Mouse (Mus musculus) heart, embryonic 11.5 days (tissue): ENCODE data around the gene Akap11. TPM values are rescaled to one million over a fixed set of nuclear protein-coding genes. Genes with fewer than 3 reads are reported as not detected.

Experiments
- ATAC-seq: fragments of 200-750 bp; cut with Nextera tagmentation; replicated peaks from 2 replicates; pipeline ENCODE4 v1.8.0; 2017; ENCODE audit warnings: moderate library complexity; ENCODE audit not compliant: insufficient number of reproducible peaks, low FRiP score, low TSS enrichment
- H3K27ac ChIP-seq: fragments of 300-500 bp; sonication (generic); 2 replicates; pipeline ENCODE4 v1.5.1; 2014; ENCODE audit warnings: mild to moderate bottlenecking, low read depth, low read length
- H3K27me3 ChIP-seq: fragments of 300-500 bp; sonication (generic); 2 replicates; pipeline ENCODE4 v1.6.1; 2014; ENCODE audit warnings: mild to moderate bottlenecking, low read length, mixed read lengths; ENCODE audit not compliant: control insufficient read depth, insufficient read depth
- H3K36me3 ChIP-seq: fragments of 300-500 bp; sonication (generic); 2 replicates; pipeline ENCODE4 v1.6.1; 2014; ENCODE audit warnings: mild to moderate bottlenecking, low read length, moderate library complexity, mixed read lengths; ENCODE audit not compliant: control insufficient read depth, insufficient read depth
- H3K4me1 ChIP-seq: fragments of 300-500 bp; sonication (generic); 2 replicates; pipeline ENCODE4 v1.6.1; 2014; ENCODE audit warnings: low read length; ENCODE audit not compliant: control insufficient read depth, insufficient read depth
- H3K4me2 ChIP-seq: fragments of 300-500 bp; sonication (generic); 2 replicates; pipeline ENCODE4 v1.6.1; 2014; ENCODE audit warnings: mild to moderate bottlenecking, moderate library complexity
- H3K4me3 ChIP-seq: fragments of 300-500 bp; sonication (generic); 2 replicates; pipeline ENCODE4 v1.5.1; 2014; ENCODE audit warnings: low read depth, low read length
- H3K9ac ChIP-seq: fragments of 300-500 bp; sonication (generic); 2 replicates; pipeline ENCODE4 v1.6.1; 2014; ENCODE audit warnings: mild to moderate bottlenecking, low read depth, low read length, moderate library complexity
- H3K9me3 ChIP-seq: fragments of 300-500 bp; sonication (generic); replicated peaks from 2 replicates; pipeline ENCODE4 v1.6.1; 2016; ENCODE audit warnings: low read length; ENCODE audit not compliant: control insufficient read depth
- WGBS: fragments of 180-500 bp; shearing (Covaris S2); extraction: QIAGEN DNeasy Blood & Tissue Kit; methylation state at CpG from one replicate; pipeline ENCODE4 v1.1.7; 2014; ENCODE audit not compliant: insufficient replicate concordance; 5-methylcytosine and 5-hydroxymethylcytosine counted together
- polyA plus RNA-seq: library from polyadenylated mRNA; unstranded; fragments of >200 nt; fragmentation: Nextera tagmentation; extraction: Ambion mirVana; gene quantifications from 2 replicates; pipeline ENCODE4 v1.2.1, GENCODE M21; 2014

Gene Akap11
- polyA plus RNA-seq, 1 experiment from 2014 or later: 12.7 TPM

DNA sequence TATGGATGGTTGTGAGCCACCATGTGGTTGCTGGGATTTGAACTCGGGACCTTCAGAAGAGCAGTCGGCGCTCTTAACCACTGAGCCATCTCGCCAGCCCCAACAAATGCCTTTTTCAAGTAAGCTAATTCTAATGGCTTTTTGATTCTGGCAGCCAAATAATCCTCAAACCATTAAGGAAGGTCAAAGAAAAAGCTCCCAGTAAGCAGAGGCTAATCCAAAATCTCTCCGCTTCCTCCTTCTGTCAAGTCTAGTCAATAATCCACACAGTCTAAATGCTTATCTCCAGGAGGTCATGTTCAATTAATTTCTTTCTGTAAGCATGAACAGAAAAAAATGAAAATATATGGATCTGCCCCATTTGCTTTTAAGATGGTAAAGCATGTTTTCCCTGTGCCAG lies 2.0 kb downstream of the Akap11 start:
- 94% methylated on average over 5 of the region's 5 CpGs for WGBS
- H3K4me1 ChIP-seq: peaks cover 24% of the 10 kb centered on the region

DNA sequence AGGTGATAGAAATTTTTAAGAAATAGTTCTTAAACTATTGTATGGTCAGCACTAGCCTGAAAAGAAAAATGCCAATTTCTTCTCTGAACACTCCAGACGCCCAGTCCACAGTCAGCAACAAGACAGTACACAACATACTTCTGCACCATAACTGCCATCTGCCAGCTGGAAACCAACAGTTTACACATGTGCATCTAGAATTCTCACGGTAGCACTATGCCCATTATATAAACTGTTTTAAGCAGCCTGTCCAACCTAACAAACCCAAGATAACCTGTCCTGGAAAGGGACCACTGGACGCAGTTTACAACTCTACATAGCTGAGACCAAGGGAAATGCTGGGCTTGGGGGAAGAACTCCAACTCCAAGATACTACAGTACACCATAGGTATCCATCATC lies 2.9 kb downstream of the Akap11 start:
- no peaks in the 10 kb centered on the region for H3K36me3 ChIP-seq
- no peak overlapping the region for H3K9ac ChIP-seq
- H3K4me2 ChIP-seq: no peak overlapping the region
- no peak for ATAC-seq
- peaks cover 33% of the 10 kb centered on the region for H3K4me1 ChIP-seq
- no peaks in the 10 kb centered on the region for H3K9me3 ChIP-seq
- H3K27ac ChIP-seq: no peak overlapping the region
- no peaks in the 10 kb centered on the region for H3K27me3 ChIP-seq
- no peak overlapping the region for H3K4me3 ChIP-seq
- WGBS: 88% methylated on average over 3 of the region's 3 CpGs

More for the DNA sequence above, 2.0 kb downstream of the Akap11 start:
- H3K36me3 ChIP-seq: no peaks in the 10 kb centered on the region
- no peak overlapping the region for H3K4me3 ChIP-seq
- no peak overlapping the region for H3K27ac ChIP-seq
- no peaks in the 10 kb centered on the region for H3K9me3 ChIP-seq
- no peak overlapping the region for H3K9ac ChIP-seq
- no peaks in the 10 kb centered on the region for H3K27me3 ChIP-seq
- no peak overlapping the region for H3K4me2 ChIP-seq
- no peak for ATAC-seq

DNA sequence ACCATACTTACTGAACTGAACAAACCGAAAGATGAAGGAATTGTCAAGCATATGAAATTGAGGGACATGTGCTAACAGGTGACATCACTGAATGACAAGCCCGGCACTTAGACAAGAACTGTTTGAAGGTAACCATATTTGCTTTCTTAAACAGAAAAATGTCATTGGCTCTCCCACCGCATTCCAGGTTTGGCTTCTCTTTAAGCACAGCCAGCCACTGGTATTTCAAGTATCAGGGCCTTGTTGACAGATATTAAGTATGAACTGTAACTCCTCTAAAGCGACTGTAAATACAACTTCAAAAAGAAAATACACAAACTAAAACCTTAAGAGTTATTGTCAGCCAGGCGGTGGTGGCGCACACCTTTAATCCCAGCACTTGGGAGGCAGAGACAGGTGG lies 4.3 kb downstream of the Akap11 start:
- no peak overlapping the region for H3K4me2 ChIP-seq
- H3K4me3 ChIP-seq: no peak overlapping the region
- ATAC-seq: no peak
- peaks cover 36% of the 10 kb centered on the region for H3K4me1 ChIP-seq
- 64% methylated on average over 6 of the region's 6 CpGs for WGBS
- no peak overlapping the region for H3K9ac ChIP-seq
- no peaks in the 10 kb centered on the region for H3K36me3 ChIP-seq
- H3K27me3 ChIP-seq: no peaks in the 10 kb centered on the region
- no peaks in the 10 kb centered on the region for H3K9me3 ChIP-seq
- H3K27ac ChIP-seq: peak overlapping the region; percentile 54

DNA sequence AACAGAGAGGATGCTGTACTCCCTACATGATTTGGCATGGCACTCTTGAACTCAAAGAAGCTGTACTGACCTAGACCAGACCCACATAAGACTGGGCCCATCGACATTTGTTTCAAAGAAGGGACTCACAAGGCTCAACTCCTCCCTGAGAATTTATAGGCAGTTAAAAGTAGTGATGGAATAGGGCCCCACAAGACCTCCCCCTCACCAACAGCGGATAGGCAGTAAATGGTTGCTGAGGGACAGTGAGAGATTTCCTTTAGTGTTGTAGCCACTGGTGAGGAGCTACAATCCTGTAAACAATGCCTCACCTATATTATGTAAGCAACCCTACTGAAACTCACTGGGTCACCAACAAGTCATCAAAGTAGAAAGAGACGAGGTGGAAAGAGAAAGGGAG lies 6.4 kb downstream of the Akap11 start:
- no peak for ATAC-seq
- Histone ChIP-seq H3K9me3 (no peaks in the 10 kb centered on the region), H3K4me3 (no peak overlapping the region), H3K27ac (no peak overlapping the region), H3K9ac (no peak overlapping the region), H3K36me3 (no peaks in the 10 kb centered on the region), H3K27me3 (no peaks in the 10 kb centered on the region), H3K4me2 (no peak overlapping the region), H3K4me1 (peaks cover 40% of the 10 kb centered on the region)
- WGBS: 88% methylated on average over 3 of the region's 3 CpGs

DNA sequence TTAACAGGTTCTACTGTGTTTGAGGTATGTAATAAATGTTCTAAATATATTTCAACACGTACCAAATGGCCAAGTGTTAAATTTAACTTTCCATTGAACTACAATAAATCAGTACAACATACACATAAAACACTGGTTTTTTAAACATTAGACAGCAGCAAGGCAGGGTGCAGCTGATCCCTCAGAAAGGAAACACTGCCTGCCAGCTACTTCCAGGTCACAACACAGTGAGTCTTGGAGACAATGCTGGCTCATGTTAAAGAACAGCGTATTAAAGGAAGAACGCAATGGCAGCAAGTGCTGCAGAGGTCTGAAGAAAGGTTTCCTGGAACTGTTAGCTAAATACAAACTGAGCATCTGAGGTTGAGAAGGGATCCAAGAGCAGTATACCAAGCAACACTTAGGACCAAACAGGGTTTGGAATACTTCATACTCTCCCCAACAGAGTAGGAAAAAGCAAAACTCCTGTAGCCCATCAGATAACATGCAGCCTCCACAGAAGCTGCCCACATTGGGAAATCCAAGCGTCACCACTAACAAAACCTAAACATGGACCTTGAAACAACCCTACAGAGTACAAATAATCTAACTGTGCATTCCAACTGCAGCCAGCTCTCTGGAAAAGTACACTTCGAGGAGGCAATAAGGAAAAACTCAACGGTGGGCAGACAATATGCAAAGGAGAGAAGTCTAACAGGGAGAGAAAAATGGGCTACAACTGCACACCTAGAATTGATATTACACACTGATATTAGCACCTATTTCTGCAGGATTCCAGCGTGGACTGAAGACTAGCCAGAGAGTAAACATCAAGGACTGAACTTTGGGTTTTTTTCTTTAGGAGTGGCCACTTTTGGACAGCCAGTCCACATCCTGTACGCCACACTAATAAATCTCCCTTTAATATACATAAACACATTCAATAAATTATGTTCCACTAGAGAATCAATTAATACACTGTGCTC lies 7.9 kb downstream of the Akap11 start:
- no peak for ATAC-seq
- no peaks in the 10 kb centered on the region for H3K36me3 ChIP-seq
- no peaks in the 10 kb centered on the region for H3K27me3 ChIP-seq
- no peak overlapping the region for H3K4me2 ChIP-seq
- 68% methylated on average over 8 of the region's 8 CpGs for WGBS
- no peaks in the 10 kb centered on the region for H3K9me3 ChIP-seq
- no peak overlapping the region for H3K4me3 ChIP-seq
- H3K9ac ChIP-seq: no peak overlapping the region
- H3K27ac ChIP-seq: peak overlapping the region; percentile 42; the same call in 1 of the 2 replicates
- H3K4me1 ChIP-seq: peaks cover 45% of the 10 kb centered on the region

DNA sequence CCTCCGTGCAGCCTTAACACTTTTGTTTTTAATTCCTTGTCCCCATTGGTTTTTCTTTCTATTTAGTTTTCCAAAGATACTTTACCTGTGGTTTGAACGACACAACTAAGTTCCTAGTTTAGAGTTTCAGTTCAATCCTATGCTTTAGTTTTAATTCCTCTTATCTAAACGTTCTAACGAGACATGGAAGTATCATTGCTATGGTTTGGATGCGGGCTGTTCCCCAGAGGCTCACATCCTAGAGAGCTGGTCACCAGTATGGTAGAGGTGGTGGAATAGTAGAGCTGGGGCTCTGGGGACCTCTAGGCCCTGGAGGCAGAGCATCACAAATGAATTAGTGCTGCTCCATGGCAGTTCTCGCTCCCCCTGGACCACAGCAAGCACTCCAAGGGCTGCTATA lies 9.7 kb downstream of the Akap11 start:
- no peak overlapping the region for H3K4me2 ChIP-seq
- H3K27me3 ChIP-seq: no peaks in the 10 kb centered on the region
- no peak overlapping the region for H3K4me3 ChIP-seq
- no peaks in the 10 kb centered on the region for H3K36me3 ChIP-seq
- 75% methylated on average over 6 of the region's 6 CpGs for WGBS
- H3K9me3 ChIP-seq: no peaks in the 10 kb centered on the region
- no peak overlapping the region for H3K27ac ChIP-seq
- no peak for ATAC-seq
- no peak overlapping the region for H3K9ac ChIP-seq
- H3K4me1 ChIP-seq: peaks cover 35% of the 10 kb centered on the region

DNA sequence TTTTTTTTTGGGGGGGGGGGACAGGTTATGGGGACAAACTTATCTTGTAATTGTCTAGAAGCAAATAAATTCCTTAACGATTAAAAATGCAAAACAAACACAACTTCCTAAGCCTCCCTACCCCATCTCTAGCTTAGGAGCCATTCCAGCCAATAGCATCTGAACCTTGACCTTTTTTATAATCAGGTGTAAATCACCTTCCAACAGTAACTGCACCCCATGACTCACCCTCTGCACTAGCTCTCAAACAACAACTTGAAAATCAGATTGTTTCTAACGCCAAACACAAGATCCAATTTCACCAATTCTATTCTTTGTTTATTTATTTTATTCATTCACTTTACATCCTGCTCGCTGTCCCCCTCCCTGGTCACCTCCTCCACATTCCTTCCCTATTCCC lies 10.1 kb downstream of the Akap11 start:
- no peaks in the 10 kb centered on the region for H3K36me3 ChIP-seq
- no peaks in the 10 kb centered on the region for H3K27me3 ChIP-seq
- peaks cover 31% of the 10 kb centered on the region for H3K4me1 ChIP-seq
- no peak for ATAC-seq
- no peak overlapping the region for H3K4me3 ChIP-seq
- no peaks in the 10 kb centered on the region for H3K9me3 ChIP-seq
- H3K4me2 ChIP-seq: no peak overlapping the region
- no peak overlapping the region for H3K27ac ChIP-seq
- H3K9ac ChIP-seq: no peak overlapping the region
- WGBS: 54% methylated on average over 3 of the region's 3 CpGs

DNA sequence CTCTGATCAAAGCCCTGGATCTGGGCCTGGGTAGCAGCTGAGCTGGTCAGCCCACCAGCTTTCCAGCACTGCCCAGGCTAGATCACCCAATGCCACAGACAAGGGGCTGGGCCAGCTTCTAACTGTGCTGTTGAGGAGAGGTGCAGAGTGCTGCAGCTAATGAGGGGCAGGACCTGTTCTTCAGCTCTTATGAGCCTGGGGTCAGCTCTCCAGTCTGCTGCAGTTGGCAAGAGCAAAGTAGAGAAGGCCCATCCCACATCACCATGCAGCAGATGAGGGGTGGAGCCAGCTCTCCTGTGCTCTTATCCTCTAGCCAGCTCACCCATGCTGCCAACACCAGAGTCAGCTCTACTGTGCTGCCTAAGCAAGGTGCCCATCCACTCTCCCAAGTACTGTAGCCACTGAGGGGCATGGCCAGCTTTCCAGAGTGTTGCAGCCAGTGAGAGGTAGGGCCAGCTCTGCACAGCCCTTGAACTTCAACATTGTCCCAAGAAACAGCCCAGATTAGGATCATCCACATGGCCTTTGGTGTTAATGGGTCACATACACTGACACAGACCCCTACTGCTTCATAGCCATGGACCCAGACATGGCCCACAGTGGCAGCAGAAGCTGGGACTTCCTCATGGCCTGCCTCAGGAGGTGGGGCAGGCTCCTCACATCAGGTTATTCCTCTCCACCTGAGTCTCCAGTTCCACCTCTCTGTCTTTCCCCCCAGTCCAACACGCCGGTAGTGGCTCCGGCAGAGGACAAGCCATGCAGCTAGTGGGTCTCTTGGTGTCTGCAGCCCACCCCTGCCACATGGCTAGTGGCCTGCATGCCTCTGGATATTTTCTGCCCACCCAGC lies 10.8 kb downstream of the Akap11 start:
- ATAC-seq: peak; percentile 52; the same call in 1 of the 2 replicates
- Histone ChIP-seq H3K9me3 (no peaks in the 10 kb centered on the region), H3K4me3 (no peak overlapping the region), H3K27me3 (no peaks in the 10 kb centered on the region), H3K27ac (no peak overlapping the region), H3K4me2 (no peak overlapping the region), H3K36me3 (no peaks in the 10 kb centered on the region), H3K9ac (no peak overlapping the region), H3K4me1 (peaks cover 29% of the 10 kb centered on the region)
- 91% methylated on average over 3 of the region's 3 CpGs for WGBS
